Mouse (Mus musculus) liver, adult 2 months (tissue): ENCODE data around the gene Fnbp1. TPM values are rescaled to one million over a fixed set of nuclear protein-coding genes. Genes with fewer than 3 reads are reported as not detected.

Experiments used
- DNase-seq: peaks from one replicate; pipeline ENCODE4 v3.0.0-alpha.2; 2011; ENCODE audit warnings: low read depth, low spot score; ENCODE audit errors: extremely low read depth
- H3K27ac ChIP-seq: fragments of 200-500 bp; replicated peaks from 2 replicates; pipeline ENCODE4 v1.5.1; 2012; ENCODE audit warnings: low read depth, mild to moderate bottlenecking, control low read depth, inconsistent platforms, low read length; ENCODE audit not compliant: insufficient read depth
- H3K27me3 ChIP-seq: fragments of 200-500 bp; 2 replicates; pipeline ENCODE4 v1.6.1; 2012; ENCODE audit warnings: mild to moderate bottlenecking, moderate library complexity, low read length, inconsistent platforms; ENCODE audit not compliant: control insufficient read depth, insufficient read depth
- H3K36me3 ChIP-seq: fragments of 200-500 bp; 2 replicates; pipeline ENCODE4 v1.6.1; 2012; ENCODE audit warnings: low read length, inconsistent platforms; ENCODE audit not compliant: control insufficient read depth, insufficient read depth
- H3K4me1 ChIP-seq: fragments of 200-500 bp; 2 replicates; pipeline ENCODE4 v1.6.1; 2011; ENCODE audit warnings: low read length; ENCODE audit not compliant: control insufficient read depth, insufficient read depth
- H3K4me3 ChIP-seq: fragments of 200-500 bp; 2 replicates; pipeline ENCODE4 v1.5.1; 2011; ENCODE audit warnings: low read depth, mild to moderate bottlenecking, control low read depth, low read length, moderate library complexity; ENCODE audit not compliant: insufficient read depth
- H3K79me2 ChIP-seq: fragments of 200-500 bp; 2 replicates; pipeline ENCODE4 v1.6.1; 2012; ENCODE audit warnings: inconsistent platforms, mild to moderate bottlenecking, low read length, moderate library complexity; ENCODE audit not compliant: control insufficient read depth, insufficient read depth
- H3K9ac ChIP-seq: fragments of 200-500 bp; 2 replicates; pipeline ENCODE4 v1.6.1; 2012; ENCODE audit warnings: low read depth, mild to moderate bottlenecking, control low read depth, inconsistent platforms, low read length
- CTCF ChIP-seq: fragments of 200-500 bp; IDR thresholded peaks from 2 replicates; pipeline ENCODE4 v1.5.1; 2011; ENCODE audit warnings: low read depth, low read length, control low read depth
- POLR2A ChIP-seq: fragments of 200-500 bp; IDR thresholded peaks from 2 replicates; pipeline ENCODE4 v1.6.1; 2011; ENCODE audit warnings: low read length, control low read depth; ENCODE audit not compliant: insufficient read depth; ENCODE audit errors: extremely low read depth
- WGBS: fragments of 180-500 bp; shearing (Covaris S2); methylation state at CpG from one replicate; pipeline ENCODE4 v1.1.7; 2018; 5-methylcytosine and 5-hydroxymethylcytosine counted together
- polyA plus RNA-seq: library from polyadenylated mRNA; depleted of rRNA; stranded (reverse); fragments of >200 nt; gene quantifications from 2 replicates; pipeline ENCODE4 v1.2.3, GENCODE M21; 2012
- total RNA-seq: library from RNA; depleted of rRNA; stranded (reverse); fragments of >200 nt; gene quantifications from 2 replicates; pipeline ENCODE4 v1.2.3, GENCODE M21; 2014

Gene Fnbp1
- total and polyA plus RNA-seq, 2 experiments: 5.2 to 8.6 TPM

DNA sequence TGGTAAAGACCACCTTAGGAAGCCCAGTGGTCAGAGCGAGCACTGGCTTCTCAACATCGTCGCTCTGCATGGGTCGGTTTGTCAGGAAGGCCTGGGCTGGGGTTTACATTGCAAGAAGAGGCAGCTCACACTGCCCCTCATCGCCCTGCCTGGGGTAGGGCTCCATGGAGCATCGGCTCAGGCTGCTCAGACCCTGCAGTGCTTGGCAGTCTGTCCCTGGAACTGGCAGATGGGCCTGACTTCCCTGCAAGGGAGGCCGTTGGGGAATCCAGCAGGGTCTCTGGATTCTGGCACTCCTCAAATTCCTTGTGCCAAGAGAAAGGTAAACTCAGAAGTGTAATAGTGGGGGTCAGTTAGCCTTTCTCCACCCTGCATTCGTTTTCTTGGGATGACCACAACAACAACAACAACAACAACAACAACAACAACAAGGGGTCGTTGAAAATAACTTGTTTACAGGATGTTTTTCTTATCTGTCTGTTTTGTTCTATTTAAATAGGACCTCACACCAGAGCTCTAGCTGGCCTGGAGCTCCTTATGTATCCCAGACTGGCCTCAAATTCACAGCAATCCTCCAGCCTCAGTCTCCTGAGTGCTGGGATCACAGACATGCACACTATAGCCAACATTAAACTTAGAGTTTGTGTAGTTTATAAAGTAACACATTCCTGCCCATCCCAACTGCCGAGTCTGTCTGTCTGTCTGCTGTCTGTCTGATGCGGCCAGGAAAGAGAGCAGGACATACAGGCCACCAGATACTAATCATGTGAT is 75.6 kb downstream of the Fnbp1 start:
- H3K4me1 ChIP-seq: no peaks in the 10 kb centered on the region
- H3K36me3 ChIP-seq: no peaks in the 10 kb centered on the region
- no peaks in the 10 kb centered on the region for H3K27me3 ChIP-seq
- H3K79me2 ChIP-seq: no peaks in the 10 kb centered on the region
- no peak for TF ChIP-seq CTCF
- no peak for TF ChIP-seq POLR2A
- no peak overlapping the region for H3K27ac ChIP-seq
- H3K4me3 ChIP-seq: no peak overlapping the region
- 85% methylated on average over 11 of the region's 11 CpGs for WGBS
- no peak overlapping the region for H3K9ac ChIP-seq
- DNase-seq: no peak

DNA sequence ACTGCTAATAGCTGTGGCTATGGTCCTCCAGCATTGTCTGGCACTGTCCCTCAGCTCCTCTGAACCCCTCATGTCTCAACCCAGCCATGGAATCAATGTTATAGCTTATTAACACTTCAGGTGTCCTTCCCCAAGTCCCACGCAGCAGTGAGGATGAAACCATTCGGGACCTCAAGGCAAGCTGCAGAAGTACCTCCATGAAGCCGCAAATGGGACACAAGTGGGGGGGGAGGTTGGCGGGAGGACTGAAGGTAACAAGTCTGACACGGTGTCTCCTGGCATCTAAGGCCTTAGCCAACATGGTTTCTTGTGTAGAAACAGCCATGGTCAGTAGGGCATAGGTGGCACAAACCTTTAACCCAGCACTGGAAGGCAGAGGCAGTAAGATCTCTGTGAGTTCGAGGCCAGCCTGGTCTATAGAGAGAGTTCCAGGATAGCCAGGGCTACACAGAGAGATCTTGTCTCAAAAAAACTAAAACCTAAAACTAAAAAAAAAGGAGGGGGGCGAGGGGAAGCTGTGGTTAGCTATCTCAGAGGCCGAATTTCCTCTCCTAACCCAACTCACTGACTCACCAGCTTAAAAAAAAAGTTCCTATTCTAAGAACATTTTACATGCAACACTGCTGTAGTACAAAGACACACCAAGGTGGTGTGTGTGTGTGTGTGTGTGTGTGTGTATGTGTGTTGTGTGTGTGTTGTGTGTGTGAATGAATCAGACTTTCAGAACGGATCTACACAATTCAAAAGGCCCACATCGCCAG is 79.8 kb downstream of the Fnbp1 start:
- H3K27me3 ChIP-seq: no peaks in the 10 kb centered on the region
- no peaks in the 10 kb centered on the region for H3K79me2 ChIP-seq
- H3K4me3 ChIP-seq: no peak overlapping the region
- peak; percentile 23 for DNase-seq
- no peaks in the 10 kb centered on the region for H3K4me1 ChIP-seq
- peaks cover 7% of the 10 kb centered on the region for H3K36me3 ChIP-seq
- H3K9ac ChIP-seq: no peak overlapping the region
- TF ChIP-seq CTCF (no peak), POLR2A (no peak)
- 89% methylated on average over 10 of the region's 10 CpGs for WGBS
- H3K27ac ChIP-seq: no peak overlapping the region

DNA sequence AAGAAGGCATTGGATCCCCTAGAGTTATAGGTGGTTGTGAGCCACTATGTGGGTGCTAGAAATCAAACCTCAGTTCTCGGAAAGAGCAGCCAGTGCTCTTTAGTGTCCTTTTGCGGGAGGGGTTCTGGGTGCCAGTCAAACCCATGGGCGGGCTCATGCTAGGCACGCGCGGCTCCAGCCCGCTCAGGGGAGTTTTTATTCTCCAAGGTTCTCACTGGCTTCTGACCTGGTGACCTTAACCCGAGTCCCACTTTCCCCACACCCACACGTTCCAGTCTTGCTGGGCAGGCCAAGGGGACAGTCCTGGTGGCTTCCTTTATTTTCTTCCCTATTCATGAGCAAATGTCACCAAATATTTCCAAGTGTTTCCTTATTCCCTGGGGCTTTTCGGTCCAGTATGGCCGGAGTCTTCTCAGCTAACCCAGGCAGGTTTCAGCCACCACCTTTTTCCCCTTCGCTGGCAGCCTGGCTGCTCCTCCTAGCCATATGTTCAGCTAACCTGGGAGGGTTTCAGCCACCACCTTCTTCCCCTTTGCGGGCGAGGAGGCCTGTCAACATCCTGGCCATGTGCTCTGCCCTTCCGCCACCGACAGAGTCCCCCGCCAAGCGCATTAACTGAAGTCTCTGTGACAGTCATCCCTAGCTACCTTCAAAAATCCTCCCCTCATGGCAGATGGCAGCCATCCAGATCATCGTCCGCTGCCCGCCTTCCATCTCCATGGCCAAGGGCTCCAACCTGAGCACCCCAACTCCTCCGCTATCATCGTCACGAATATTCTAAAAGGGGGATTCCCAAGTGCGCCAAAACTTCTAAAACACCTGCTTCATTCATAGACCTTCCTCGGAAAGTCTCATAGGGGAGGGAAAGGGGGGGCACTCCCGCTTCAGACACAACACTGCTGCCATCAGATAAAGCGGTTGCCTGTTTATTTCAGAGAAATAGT is 80.7 kb downstream of the Fnbp1 start:
- DNase-seq: no peak
- Histone ChIP-seq H3K4me3 (no peak overlapping the region), H3K27me3 (no peaks in the 10 kb centered on the region), H3K27ac (no peak overlapping the region), H3K4me1 (no peaks in the 10 kb centered on the region), H3K9ac (no peak overlapping the region), H3K79me2 (no peaks in the 10 kb centered on the region), H3K36me3 (peaks cover 11% of the 10 kb centered on the region)
- no peak for TF ChIP-seq CTCF
- TF ChIP-seq POLR2A: no peak
- WGBS: 90% methylated on average over 28 of the region's 28 CpGs

DNA sequence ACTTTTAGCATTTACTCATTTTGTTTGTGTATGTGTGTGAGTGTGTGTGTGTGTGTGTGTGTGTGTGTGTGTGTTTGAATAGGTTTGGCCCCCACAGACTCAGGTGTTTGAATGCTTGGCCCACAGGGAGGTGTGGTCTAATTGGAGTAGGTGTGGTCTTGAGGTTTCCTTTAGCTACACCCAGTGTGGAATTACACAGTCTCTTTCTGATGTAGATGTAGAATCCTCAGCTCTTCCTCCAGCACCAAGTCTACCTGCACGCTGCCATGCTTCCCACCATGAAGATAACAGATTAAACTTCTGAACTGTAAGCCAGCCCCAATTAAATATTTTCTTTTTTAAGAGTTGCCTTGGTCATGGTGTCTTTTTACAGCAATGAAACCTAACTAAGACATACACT is 81.5 kb downstream of the Fnbp1 start:
- H3K4me1 ChIP-seq: no peaks in the 10 kb centered on the region
- 100% methylated on average over 1 of the region's 1 CpGs for WGBS
- TF ChIP-seq CTCF (no peak), POLR2A (no peak)
- no peak overlapping the region for H3K4me3 ChIP-seq
- H3K9ac ChIP-seq: no peak overlapping the region
- no peak overlapping the region for H3K27ac ChIP-seq
- H3K27me3 ChIP-seq: no peaks in the 10 kb centered on the region
- no peaks in the 10 kb centered on the region for H3K79me2 ChIP-seq
- peaks cover 15% of the 10 kb centered on the region for H3K36me3 ChIP-seq
- DNase-seq: no peak

DNA sequence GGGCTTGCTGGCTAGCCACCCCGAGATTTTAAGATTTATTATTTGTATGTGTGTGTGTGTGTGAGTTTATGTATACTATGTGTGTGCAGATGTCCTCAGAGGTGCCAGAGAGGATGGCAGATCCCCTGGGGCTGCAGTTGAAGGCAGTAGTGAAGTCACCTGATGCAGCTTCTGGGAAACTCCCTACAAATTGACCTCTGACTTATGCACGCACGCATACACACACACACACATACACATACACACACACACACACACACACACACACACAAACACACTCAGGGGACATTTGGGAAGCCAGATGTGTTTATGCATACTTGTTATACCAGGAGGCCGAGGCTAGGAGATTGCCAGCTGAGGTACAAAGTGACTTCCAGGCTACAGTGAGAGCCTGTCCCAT is 83.4 kb downstream of the Fnbp1 start:
- no peaks in the 10 kb centered on the region for H3K79me2 ChIP-seq
- TF ChIP-seq CTCF (no peak), POLR2A (no peak)
- H3K36me3 ChIP-seq: peaks cover 21% of the 10 kb centered on the region
- H3K27me3 ChIP-seq: no peaks in the 10 kb centered on the region
- H3K9ac ChIP-seq: no peak overlapping the region
- no peaks in the 10 kb centered on the region for H3K4me1 ChIP-seq
- H3K4me3 ChIP-seq: no peak overlapping the region
- WGBS: 87% methylated on average over 4 of the region's 4 CpGs
- no peak overlapping the region for H3K27ac ChIP-seq
- no peak for DNase-seq
